Mouse (Mus musculus) liver, adult 2 months (tissue): Measurements from ENCODE around the gene Tmcc2.

Experiments
- CTCF ChIP-seq: fragments of 200-500 bp; IDR thresholded peaks from 2 replicates; pipeline ENCODE4 v1.5.1; 2011; ENCODE audit warnings: low read depth, low read length, control low read depth
- POLR2A ChIP-seq: fragments of 200-500 bp; IDR thresholded peaks from 2 replicates; pipeline ENCODE4 v1.6.1; 2011; ENCODE audit warnings: low read length, control low read depth; ENCODE audit not compliant: insufficient read depth; ENCODE audit errors: extremely low read depth

GRCm38 (mm10) chr1:132420206-132420605, 29.1 kb upstream of the Tmcc2 start:
- TF ChIP-seq CTCF (no peak), POLR2A (no peak)
